Mouse (Mus musculus): ENCODE data around the gene Nrd1.

Nrd1 gene

DNA sequence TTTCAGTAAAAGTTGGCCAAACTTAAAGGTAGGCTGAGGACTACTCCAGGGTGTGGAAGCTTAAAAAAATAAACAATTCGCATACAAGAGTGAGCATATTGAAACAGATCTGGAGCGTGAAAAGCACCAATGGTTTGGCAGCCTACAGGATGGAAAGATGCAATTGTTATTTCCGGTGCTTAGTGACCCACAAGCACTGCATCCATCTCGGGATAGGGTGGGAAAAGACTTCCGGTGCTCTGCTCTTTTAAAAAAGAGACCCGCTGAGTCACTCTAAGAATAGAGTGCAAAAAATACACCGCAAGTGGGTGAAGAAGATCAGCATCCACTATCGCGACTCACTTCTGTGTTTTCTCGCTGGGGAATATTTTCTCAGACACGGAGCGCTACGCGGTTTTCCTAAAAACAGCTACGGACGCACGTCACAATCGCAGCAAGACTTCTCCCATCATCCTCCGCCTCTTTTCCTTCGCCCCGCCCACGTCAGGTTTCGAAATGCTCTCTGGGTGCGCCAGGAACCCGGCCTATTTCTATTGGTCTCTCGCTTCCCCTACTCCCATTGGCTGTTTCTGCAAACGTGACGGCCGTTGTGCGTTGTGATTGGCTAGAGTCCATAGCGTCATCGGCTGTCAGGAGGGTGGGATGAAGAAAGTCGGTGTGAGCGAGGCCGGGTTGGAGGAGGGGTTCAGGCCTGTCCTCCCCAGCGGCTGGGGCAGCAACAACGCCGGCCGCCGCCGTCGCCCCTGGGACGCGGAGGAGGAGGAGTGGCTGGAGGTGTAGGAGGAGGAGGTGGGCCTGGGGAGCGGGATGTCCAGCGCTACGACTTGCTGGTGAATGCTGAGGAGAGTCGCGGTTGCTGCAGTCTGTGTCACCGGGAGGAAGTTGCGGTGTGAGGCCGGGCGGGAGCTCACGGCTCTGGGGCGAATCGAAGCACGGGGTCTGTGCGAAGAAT lies at the start of gene Nrd1:
Gene Nrd1, plus strand, starts transcription at position 657 of the 952 bp plus-strand sequence.
- DNase-seq (ENCODE audit: low spot score): peak; percentile 96

DNA sequence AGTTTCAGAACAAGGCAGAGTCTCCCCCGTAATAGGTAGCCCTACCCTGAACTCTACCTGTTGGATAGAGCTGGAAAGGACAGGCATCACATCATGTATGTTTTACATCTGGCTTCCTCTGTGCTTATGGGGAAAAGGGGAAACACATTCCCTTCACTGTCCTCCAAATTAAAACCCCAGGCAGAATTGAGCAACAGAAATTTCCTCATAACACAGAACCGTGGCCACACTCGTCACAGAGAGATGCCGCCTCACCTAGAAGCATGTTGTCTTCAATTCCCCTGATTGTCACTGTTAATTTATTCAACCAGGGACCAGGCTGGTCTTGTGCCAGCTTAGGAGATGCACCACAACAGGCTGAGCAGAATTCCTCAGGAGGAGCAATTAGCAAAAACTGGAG lies 48.8 kb upstream of the Nrd1 start:
- no peak for DNase-seq (ENCODE audit: low spot score)

DNA sequence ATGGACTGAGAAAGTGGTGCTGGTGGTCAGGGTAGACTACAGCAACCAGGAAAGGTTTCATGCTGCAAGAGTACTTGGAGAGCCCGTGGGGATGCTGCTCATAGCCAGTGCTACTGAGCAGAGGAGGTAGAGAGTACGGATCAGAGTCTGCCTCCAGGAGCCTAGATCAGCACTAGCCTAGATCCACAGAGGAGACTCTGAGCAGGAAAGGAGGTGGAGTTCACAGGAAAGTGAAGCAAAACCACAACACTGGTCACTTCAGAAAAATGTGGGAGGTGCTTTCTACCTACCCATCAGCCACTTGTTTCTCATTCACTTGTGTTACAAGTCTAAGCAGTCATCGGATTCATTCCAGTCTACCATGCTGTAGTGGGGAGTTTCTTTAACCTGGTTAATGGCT lies 40.8 kb upstream of the Nrd1 start:
- no peak for DNase-seq (ENCODE audit: low spot score)

DNA sequence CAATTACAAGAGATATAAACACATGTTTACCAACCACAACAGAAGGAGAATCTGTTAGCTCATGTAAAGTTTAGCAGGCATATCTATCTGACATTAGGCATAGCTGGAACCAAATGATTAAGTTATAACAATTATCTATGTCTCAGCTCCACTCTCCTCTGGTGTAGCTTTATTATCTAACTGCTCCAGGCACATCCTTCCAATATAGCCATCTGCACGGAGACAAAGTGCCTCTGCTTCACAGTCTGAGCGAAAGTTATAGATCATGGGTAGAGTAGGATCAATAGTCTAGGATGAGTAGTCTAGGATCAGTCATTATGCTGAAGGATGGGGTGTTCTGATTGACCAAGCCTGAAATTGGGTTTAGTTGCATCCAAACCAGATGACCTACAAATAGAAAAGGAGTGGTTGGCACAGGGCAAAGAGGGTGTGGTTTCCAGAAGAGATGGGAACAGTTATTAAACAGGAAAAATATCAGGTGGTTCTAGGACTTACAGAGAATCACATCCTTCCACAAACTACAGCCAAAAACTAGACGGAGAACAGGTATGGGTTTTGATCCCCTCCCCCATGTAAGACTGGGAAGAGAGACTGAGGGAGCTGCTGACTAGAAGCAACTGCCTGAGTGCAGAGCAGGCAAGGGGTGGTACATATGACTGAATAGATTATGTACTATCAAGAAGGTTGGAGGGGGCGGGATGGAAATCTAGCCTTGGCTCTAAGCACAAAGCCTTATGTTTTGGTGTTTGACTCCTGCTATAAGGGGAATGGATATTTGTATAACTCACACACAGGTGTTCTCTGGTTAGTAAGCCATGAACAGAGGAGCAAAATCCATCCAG lies 39.6 kb upstream of the Nrd1 start:
- DNase-seq (ENCODE audit: low spot score): no peak

DNA sequence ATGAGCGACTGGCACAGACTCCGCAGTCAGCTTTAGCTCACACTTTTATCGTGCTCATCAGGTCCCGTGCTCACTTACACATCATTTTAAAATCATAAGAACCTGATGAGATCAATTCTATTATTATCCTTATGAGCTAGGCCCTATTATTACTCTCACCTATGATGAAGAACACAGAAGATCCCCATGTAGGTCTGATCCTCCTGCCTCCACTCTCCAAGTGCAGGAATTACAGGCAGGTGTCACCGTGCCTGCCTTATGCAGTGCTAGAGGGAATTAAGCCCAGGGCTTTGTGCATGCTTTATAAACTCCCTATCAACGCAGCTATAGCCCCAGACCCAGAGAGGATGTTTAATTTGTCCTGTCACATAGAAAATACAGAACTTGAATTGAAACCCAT lies 37.4 kb upstream of the Nrd1 start:
- no peak for DNase-seq (ENCODE audit: low spot score)

DNA sequence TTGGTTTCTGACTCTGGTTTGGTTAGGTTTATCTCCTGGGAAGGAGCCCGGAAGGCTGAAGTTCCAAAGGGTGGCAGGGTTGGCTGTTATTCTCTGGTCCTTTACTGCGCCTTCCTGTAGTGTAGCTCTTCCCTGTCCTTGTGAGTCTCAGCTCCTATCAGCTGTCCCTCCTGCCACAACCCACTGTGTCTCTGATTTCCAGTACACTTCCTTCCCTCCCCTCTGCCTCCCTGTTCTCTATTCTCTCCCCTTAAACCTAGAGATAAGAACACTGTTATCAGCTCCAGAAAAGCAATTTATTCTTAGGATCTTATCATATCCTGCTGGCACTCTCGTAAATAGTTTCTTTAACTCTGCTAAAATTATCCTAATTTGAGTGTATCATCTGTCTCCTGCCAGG lies 30.9 kb upstream of the Nrd1 start:
- DNase-seq (ENCODE audit: low spot score): no peak

DNA sequence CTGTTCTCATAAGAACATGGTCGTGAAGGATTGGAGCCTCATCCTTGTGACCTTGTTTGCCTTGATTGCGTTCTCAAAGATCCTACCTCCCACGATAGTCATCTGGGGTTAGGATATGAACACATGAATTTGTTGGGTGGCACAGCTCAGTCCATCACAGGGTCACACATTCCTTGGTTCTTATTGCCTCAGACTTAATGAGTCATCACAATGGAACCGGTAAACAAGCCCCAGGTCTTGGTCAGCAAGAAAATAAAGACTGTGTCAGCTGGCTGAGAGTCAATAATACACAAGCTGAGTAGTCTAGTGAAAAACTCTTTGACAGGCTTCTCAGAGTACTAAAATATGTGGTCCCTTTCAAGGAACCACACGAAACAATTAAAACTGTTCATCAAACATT lies 29.4 kb upstream of the Nrd1 start:
- DNase-seq (ENCODE audit: low spot score): no peak

DNA sequence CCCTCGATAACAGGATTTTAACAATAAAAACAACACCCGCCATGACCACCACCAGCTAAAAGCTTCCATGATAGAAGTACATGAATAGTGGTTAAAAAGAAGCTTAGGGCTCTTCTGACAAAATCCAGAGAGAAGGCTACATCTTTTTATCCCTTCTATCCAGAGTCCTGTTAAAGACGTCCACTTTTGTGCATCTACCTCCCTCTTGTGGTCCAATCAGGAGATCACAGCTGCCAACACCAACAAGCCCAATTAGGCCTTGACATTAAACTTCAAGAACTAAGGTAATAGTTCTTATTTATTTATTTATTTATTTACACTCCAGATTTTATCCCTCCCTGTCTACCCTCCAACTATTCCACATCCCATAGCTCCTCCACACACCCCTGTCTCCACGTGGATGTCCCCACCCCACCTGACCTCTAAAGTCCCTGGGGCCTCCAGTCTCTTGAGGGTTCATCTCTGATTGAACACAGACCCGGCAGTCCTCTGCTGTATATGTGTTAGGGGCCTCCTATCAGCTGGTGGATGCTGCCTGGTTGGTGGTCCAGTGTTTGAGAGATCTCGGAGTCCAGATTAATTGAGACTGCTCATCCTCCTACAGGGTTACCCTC lies 23.9 kb upstream of the Nrd1 start:
- DNase-seq (ENCODE audit: low spot score): peak; percentile 14

DNA sequence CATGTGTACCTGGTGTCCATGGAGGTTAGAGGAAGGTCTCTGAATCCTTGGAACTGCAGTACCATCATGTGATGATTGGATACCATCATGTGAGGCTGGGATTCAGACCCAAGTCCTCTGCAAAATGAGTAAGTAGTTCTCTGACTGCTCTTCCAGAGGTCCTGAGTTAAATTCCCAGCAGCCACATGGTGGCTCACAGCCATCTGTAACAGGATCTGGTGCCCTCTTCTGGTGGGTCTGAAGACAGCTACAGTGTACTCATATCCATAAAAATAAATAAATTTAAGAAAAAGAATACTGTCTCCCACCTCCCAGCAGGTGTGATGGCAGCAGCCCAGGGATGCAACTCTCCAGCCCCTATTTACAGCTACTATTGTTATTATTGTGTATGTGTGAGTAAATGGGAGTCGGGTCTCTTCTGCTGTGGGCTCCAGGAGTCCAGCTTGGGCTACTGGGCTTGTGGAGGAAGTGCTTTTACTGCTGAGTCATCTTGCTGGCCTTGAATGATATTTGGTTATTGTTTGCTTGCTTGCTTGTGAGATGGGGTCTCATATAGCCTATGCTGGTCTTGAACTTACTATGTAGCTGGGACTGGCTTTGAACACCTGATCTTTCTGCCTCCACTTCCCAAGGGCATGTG lies 13.5 kb upstream of the Nrd1 start:
- DNase-seq (ENCODE audit: low spot score): no peak

DNA sequence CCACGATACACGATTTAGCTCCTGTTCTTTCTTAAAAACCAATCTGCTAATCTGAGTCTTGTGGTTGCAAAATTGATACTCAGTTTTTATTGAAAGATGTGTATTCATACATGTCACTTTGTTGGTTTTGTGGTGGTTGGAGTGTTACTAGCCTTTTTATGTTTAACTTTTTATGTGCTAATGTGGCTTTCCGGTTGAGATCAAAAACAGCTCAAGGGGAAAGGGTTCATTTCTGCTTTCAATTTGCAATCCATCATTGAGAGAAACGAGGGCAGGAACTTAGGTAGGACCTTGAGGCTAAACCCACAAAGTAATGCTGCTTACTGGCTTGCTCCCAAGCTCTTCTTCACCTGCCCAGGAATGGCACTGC lies 13.0 kb upstream of the Nrd1 start:
- no peak for DNase-seq (ENCODE audit: low spot score)

DNA sequence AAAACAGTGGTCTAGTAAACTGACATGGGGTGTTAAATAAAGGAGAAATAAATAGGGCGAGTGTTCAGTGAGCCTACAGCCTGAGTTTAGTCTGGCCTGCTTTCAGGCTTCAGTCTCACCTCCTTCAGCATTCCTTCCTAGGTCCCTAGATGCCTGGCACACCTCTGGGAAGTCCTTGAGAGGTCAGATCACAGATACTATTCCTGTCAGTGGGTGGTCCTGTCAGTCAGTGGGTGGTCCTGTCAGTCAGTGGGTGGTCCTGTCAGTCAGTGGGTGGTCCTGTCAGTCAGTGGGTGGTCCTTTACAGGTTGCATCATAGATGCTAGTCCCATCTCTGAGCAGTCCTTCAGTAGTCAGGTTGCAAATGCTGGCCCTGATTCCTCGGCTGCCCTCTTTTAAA lies 11.0 kb upstream of the Nrd1 start:
- DNase-seq (ENCODE audit: low spot score): no peak

DNA sequence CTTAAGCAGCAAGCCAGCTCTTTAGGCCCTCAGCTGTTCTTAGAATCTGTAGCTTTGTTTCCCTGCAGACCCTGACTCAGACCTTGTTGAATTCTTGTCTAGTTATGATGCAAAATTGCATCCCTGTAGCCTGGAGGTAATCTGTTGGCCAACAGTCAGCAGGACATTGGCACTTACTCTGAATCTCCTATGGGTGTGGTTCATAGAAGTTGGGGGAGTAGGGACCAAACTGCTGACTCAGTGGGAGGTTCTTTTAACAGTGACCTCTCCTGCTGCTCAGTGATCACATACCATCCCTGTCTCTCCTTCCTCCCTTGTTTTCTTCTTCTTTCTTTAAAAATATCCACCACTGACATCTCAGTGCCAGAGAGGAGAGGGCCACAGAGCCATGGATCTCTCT lies 10.4 kb upstream of the Nrd1 start:
- no peak for DNase-seq (ENCODE audit: low spot score)

DNA sequence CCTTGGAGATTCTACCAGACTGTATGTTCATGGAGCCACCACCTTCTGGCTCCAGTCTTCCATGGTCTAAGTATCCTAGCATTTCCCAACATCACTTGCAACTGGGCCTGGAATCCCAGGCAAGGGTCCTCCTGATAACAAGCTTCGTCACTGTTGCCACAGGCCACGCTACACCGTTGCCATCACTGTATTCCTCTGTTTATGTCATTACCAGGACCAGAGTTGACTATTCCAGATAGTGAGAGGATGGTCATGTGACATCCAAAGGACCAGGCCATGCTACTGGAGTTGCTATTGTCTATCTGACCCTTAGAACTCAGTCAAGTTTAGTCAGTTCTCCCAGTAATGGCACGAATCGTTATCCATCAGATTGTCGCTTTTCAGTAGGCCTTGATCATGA lies 9.9 kb upstream of the Nrd1 start:
- no peak for DNase-seq (ENCODE audit: low spot score)

DNA sequence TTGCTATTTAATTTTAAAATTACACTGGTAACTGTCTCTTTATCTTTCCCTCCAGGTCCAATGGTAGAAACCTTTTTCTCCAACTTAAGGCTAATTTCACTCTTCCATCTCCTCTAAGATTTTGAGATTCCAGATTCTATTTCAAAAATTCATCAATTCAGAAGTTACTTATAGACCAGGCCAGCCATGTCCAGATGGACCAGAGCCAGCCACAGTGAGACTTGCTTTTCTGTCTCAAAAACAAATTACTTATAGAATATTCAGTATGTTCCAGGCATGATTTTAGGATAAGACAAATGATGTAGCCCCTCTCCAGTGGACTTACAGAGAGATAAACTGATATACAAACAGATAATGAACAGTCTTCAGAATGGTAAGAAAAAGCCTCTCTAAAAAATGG lies 8.6 kb upstream of the Nrd1 start:
- DNase-seq (ENCODE audit: low spot score): no peak

DNA sequence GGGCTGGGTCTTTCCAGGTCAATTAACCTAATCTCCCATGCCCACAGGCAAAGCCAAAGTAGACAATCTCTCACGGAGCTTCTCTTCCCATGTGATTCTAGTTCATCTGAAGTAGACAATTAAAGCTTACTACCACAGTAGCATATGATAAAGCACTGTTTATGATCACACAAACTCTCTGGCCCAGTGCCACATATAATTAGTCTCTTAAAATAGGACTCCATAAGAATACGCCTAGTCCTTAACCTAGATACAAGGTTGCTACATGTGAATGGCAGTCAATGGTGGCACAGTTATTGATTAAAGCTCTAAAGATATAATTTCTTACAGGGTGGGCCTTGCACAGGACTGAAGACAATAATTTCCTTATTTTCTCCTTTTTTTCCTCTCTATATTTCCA lies 7.5 kb upstream of the Nrd1 start:
- no peak for DNase-seq (ENCODE audit: low spot score)

DNA sequence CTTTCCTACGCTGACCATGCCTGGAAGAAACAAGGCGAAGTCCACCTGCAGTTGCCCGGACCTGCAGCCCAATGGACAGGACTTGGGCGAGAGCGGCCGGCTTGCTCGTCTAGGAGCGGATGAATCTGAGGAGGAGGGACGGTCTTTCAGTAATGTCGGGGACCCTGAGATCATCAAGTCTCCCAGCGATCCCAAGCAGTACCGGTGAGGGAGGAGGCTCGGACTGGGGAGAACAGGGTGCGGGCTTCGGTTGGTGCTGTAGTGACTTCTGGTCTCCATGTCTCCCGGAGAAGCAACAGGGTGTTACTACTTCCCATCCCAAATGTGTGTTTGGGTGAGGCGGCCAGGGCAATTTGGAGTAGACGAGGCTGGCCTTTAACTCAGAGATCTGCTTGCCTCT lies 506 bp downstream of the Nrd1 start:
- DNase-seq (ENCODE audit: low spot score): no peak

DNA sequence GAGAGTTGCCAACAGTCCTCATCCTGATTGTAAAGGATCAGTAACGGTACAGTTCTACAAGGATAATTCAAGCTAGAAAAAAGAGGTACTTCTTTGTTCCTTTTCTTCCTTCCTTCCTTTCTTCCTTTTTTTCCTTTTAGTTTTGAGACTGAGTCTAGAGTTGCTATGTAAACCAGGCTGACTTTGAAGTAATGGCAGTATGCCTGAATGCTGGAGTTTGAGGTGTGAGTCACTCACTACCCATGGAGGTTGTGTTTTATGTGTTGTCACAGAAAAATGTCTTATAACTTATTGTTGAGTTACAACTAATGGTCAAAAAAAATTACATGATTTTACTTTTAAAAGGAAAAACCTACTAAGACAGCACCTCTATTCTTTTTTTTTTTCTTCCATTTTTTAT lies 7.6 kb downstream of the Nrd1 start:
- DNase-seq (ENCODE audit: low spot score): no peak

DNA sequence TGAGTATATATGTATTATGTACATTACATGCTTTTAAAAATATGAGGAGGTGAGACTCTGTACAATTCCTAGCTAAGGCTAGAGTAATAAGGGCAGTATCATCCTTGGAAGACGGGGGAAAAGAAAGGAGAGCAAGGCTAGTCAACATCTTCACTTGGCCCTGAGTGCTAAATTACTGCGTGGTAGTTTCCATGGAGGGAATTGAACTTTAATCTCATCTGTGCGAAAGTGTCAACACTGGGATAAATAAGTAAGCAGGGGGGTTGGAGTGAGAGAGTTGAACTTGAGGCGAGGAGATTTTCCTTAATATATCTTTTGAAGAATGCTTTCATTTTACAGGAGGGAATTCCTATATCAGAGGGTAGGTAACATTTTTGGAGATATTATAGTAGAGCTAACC lies 13.6 kb downstream of the Nrd1 start:
- DNase-seq (ENCODE audit: low spot score): no peak

DNA sequence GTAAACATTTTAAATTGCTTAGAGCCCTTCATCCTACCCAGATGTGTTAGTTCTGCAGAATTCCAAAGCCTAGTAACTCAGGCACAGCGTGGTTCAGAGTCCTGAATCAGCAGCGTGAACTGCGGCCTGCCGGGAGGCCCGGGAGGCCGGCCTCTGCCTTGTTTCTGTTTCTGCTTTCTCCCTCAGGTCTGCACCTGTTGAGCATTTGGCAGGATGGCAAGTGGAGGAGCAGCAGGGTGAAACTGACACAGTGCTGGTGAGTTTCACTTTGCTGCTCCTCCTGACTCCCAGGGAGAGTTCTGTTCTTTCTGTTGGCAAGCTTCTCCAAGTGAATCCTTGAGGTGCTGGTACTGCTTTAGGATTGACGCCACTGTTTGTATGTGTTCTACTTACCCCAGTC lies 17.0 kb downstream of the Nrd1 start:
- peak; percentile 11 for DNase-seq (ENCODE audit: low spot score)

DNA sequence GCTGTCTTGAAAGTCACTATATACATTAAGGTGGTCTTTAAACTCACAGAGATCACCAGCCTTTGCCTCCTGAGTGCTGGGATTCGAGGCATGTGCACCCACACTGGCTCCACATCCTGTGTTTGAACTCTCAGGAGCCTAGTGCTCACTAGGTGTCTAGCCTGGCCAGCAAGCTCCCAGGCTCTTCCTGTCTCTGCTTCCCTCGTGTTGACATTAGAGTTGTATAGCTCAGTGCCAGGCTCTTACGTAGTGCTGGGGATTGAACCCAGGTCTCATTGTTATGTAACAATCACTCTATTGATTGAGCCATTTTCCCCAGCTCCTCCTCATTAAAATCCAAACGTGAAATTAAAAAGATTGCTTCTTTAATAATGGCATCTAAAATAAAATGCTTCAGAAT lies 18.8 kb downstream of the Nrd1 start:
- DNase-seq (ENCODE audit: low spot score): no peak

DNA sequence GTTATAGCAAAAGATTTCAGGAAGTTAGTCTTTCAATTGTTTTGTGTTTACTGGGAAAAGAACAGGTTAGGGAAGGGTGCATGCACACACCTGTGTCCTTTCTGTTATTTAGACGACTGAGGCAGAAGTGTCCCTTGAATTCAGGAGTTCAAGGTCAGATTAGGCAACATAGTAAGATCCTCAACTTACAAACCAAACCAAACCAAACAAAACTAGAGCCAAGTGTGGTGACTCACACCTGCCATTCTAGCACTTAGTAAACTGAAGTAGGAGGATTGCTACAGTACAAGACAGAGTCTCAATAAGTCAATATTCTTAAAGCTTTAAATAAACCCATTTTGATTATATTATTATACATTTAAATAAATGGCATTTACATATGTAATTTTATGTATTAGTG lies 21.5 kb downstream of the Nrd1 start:
- no peak for DNase-seq (ENCODE audit: low spot score)

DNA sequence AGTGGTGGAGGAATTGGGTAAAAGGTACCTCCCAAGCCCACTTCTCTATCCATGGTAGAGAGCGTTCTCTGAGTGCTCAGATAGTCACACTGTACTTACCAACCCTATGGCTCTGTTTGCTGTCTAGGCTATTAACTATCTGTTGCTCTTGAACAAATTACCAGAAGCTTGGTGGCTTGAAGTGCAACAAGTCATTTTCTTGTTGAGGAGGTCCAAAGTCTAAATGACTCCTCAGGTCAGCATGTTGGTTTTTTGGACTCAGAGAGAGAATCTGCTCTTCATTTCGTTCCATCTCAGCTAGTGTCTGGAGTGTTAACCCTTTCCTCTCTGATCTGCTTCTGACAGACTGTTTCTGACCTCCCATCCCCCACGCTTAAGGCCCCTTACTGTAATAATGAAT lies 24.6 kb downstream of the Nrd1 start:
- no peak for DNase-seq (ENCODE audit: low spot score)
